Mouse (Mus musculus) testis, postnatal 14 days (tissue): ENCODE measurements around the gene Gm17631.
"Not testable (repeated sequence)": the region's sequence is repeated elsewhere in the genome, so short reads cannot be mapped to it uniquely, and the experiment has no call there.

Experiments used
- DNase-seq: peaks from one replicate; pipeline ENCODE4 v3.0.0; 2021; ENCODE audit warnings: low spot score

The Gm17631 gene

GRCm38 (mm10) chr6:129862349-129862748 is at the start of gene Gm17631:
TSS of gene Gm17631 (plus strand) at chr6:129862649.
- not testable (repeated sequence) for DNase-seq

GRCm38 (mm10) chr6:129817731-129818130 is 44.7 kb upstream of the Gm17631 start:
- no peak for DNase-seq

- no peak for DNase-seq
Observed at GRCm38 (mm10) chr6:129824004-129824403, 38.4 kb upstream of the Gm17631 start.

- no peak for DNase-seq
Observed at GRCm38 (mm10) chr6:129825559-129825958, 36.9 kb upstream of the Gm17631 start.

GRCm38 (mm10) chr6:129876549-129876948 is 14.1 kb downstream of the Gm17631 start, which contains the start of gene Klra17:
TSS of gene Klra17 (minus strand) at chr6:129876672.
- DNase-seq = no peak

- no peak for DNase-seq
Observed at GRCm38 (mm10) chr6:129882525-129882924, 20.1 kb downstream of the Gm17631 start.
